Mouse (Mus musculus) small intestine, adult 2 months (tissue): ENCODE results near the gene Donson.

Experiments
- CTCF ChIP-seq: fragments of 200-500 bp; IDR thresholded peaks from 2 replicates; pipeline ENCODE4 v1.5.1; 2012; ENCODE audit warnings: low read depth, mild to moderate bottlenecking, control low read depth, inconsistent platforms, low read length, moderate library complexity, mixed read lengths; ENCODE audit not compliant: insufficient replicate concordance, insufficient read length; ENCODE audit errors: extremely low read depth
- POLR2A ChIP-seq: fragments of 200-500 bp; IDR thresholded peaks from 2 replicates; pipeline ENCODE4 v1.6.1; 2012; ENCODE audit warnings: low read depth, mild to moderate bottlenecking, control low read depth, inconsistent platforms, low read length, moderate library complexity

DNA sequence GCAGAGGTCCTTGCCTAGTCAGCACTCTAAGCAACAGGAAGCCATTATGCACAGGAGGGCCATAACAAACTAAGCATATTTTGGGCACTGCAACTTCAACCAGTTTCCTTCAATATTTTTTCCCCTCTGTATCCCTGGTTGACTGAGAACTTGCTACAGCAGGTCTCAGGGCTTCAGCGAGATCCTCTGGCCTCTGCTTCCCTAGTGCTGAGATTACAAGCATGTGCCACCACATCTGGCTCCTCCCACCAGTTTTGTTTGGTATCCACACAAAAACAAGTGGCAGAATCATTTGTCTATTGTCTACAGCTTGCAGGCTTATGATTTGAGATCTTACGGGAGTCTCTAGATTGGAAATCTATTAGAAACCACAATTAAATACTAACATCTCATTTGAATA is 43.7 kb downstream of the Donson start:
- TF ChIP-seq CTCF (no peak), POLR2A (no peak)
